Mouse (Mus musculus) neural tube, embryonic 15.5 days (tissue): ENCODE measurements at regions not wholly inside any gene's neighbourhood (a gene's known extent, or its start where the extent isn't known, plus 50 kb on each side); places are given as distances from the start of the nearest gene placed in this dataset.

Source experiments
- ATAC-seq: fragments of 200-750 bp; cut with Nextera tagmentation; 2 replicates; pipeline ENCODE4 v1.8.0; 2017; ENCODE audit warnings: mild to moderate bottlenecking, moderate TSS enrichment, moderate library complexity; ENCODE audit not compliant: low FRiP score
- H3K27ac ChIP-seq: fragments of 300-500 bp; sonication (generic); replicated peaks from 2 replicates; pipeline ENCODE4 v1.5.1; 2015; ENCODE audit warnings: mild to moderate bottlenecking, inconsistent platforms
- H3K27me3 ChIP-seq: fragments of 300-500 bp; sonication (generic); replicated peaks from 2 replicates; pipeline ENCODE4 v1.6.1; 2015; ENCODE audit warnings: inconsistent platforms
- H3K36me3 ChIP-seq: fragments of 300-500 bp; sonication (generic); 2 replicates; pipeline ENCODE4 v1.6.1; 2015; ENCODE audit warnings: inconsistent platforms
- H3K4me1 ChIP-seq: fragments of 300-500 bp; sonication (generic); 2 replicates; pipeline ENCODE4 v1.6.1; 2015; ENCODE audit warnings: inconsistent platforms
- H3K4me2 ChIP-seq: fragments of 300-500 bp; sonication (generic); 2 replicates; pipeline ENCODE4 v1.6.1; 2015; ENCODE audit warnings: inconsistent platforms, mild to moderate bottlenecking, moderate library complexity
- H3K4me3 ChIP-seq: fragments of 300-500 bp; sonication (generic); replicated peaks from 2 replicates; pipeline ENCODE4 v1.5.1; 2015; ENCODE audit warnings: mild to moderate bottlenecking, inconsistent platforms
- H3K9ac ChIP-seq: fragments of 300-500 bp; sonication (generic); replicated peaks from 2 replicates; pipeline ENCODE4 v1.6.1; 2015; ENCODE audit warnings: mild to moderate bottlenecking, inconsistent platforms
- H3K9me3 ChIP-seq: fragments of 300-500 bp; sonication (generic); replicated peaks from 2 replicates; pipeline ENCODE4 v1.6.1; 2016; ENCODE audit warnings: inconsistent platforms
- WGBS: fragments of 180-500 bp; shearing (Covaris S2); methylation state at CpG from one replicate; pipeline ENCODE4 v1.1.7; 2015; ENCODE audit warnings: mixed read lengths; 5-methylcytosine and 5-hydroxymethylcytosine counted together

DNA sequence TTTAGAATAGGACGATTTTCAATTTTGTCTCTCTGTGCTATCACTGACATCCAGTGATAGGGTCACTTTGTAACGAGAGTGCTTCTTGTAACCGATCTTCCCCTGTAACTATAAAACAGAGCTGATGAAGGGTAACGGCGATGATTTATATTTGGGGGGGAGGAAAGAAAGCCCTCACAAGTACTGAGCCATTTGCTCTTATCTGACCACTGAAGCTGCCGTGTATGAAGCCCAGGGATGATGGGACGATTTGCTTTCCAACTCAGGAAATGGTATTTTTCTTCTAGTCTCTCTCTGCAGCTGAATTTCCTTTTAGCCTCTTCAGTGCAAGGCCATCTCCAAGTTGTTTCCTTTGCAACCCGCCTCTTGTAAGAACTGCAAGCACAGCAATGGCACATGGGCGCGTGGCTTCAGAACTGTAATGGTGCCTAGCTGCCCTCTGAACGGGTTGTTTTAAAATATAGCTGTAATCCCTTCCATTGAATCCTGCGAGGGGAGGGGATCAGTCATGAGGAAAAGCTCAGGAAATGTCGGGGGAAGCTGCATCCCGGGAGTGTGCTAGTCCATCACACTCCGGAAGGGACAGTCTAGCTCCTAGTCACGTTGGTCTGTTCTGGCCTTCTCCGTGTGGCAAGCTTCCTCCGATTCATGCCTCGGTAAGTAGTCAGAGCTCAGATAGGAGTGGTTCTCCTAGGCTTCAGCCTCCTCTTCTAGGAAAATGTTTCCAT is 194.1 kb downstream of the Gm13691 start:
- Histone ChIP-seq H3K27me3 (no peaks in the 10 kb centered on the region), H3K4me3 (no peak overlapping the region), H3K4me2 (0 out of 2 replicates have a peak overlapping the region, but pooled peaks have one; percentile 4), H3K36me3 (no peaks in the 10 kb centered on the region), H3K9me3 (no peaks in the 10 kb centered on the region), H3K9ac (no peak overlapping the region), H3K27ac (no peak overlapping the region; the same call in 1 of the 2 replicates), H3K4me1 (peaks cover 9% of the 10 kb centered on the region; the same call in 1 of the 2 replicates)
- ATAC-seq = 0 out of 2 replicates have a peak, but pooled peaks have one; percentile 8
- WGBS = 80% methylated on average over 19 of the region's 19 CpGs

DNA sequence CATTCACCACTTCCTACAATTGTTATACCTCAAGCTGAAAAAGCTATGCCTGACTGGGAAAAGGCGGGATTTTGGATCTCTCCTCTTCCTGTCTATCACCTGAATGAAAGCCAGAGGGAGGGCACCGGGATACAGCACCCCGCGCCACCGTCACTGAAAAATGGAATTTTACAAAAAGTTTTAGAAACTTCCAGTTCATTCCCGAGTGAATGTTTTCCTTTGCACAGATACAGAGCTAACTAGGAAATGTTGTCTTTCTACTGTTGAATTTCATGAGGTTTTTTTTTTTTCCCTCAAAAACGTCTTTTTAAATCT is 194.6 kb downstream of the Gm13691 start:
- Histone ChIP-seq H3K9ac (no peak overlapping the region), H3K4me3 (no peak overlapping the region), H3K4me1 (peaks cover 9% of the 10 kb centered on the region; the same call in 1 of the 2 replicates), H3K4me2 (no peak overlapping the region), H3K36me3 (no peaks in the 10 kb centered on the region), H3K9me3 (no peaks in the 10 kb centered on the region), H3K27ac (no peak overlapping the region), H3K27me3 (no peaks in the 10 kb centered on the region)
- no peak for ATAC-seq
- WGBS = 87% methylated on average over 7 of the region's 7 CpGs

DNA sequence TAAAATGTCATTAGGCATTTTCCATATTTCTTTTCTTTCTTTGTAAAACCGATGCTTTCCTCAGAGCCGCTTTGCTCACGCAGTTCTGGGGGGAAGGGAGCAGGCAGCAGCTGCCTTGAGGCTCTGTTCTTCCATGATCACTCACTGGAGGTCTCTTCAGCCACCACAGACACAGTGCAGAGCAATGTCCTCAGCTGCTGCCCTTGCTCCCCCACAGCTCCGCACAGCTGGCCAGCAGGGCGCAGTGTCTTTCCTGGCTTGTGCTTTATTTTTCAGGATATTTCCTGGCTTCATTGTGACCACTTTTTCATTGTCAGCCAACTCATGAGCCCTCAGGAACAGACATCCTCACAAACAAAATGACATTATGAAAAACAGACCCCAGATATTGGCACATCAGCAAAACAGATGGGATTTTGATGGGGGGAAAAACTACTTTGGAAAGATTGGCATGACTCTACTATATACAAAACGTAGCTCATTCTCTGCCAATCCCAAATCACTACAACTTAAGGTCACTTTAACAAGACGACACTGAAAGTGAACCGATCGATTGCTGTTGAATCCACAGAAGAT is 195.9 kb downstream of the Gm13691 start:
- no peak overlapping the region for H3K9ac ChIP-seq
- 48% methylated on average over 9 of the region's 9 CpGs for WGBS
- H3K36me3 ChIP-seq = no peaks in the 10 kb centered on the region
- ATAC-seq = peak; percentile 57; the same call in 1 of the 2 replicates
- H3K4me3 ChIP-seq = no peak overlapping the region
- no peaks in the 10 kb centered on the region for H3K27me3 ChIP-seq
- H3K4me1 ChIP-seq = peaks cover 9% of the 10 kb centered on the region; the same call in 1 of the 2 replicates
- no peak overlapping the region for H3K27ac ChIP-seq
- no peaks in the 10 kb centered on the region for H3K9me3 ChIP-seq
- H3K4me2 ChIP-seq = no peak overlapping the region

DNA sequence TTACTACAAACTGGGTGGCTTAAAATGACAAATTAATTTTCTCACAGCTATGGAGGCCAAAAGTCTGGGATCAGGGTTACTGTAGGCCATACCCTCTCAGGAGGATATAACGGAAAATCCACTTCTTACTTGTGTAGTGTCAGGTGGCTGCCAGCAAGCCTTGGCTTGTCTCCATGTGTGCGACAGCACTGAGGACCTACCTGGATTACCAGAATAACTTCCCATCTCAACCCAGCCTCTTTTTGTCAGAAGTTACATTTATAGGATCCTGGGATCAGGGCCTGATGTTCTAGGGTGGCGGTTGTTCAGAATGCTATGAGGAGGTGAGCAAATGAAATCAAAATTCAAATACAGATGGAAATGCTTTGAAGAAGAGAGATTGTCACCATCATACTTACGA is 197.1 kb downstream of the Gm13691 start:
- Histone ChIP-seq H3K9me3 (no peaks in the 10 kb centered on the region), H3K36me3 (no peaks in the 10 kb centered on the region), H3K27ac (no peak overlapping the region), H3K4me3 (no peak overlapping the region), H3K27me3 (no peaks in the 10 kb centered on the region), H3K4me1 (peaks cover 9% of the 10 kb centered on the region; the same call in 1 of the 2 replicates), H3K9ac (no peak overlapping the region), H3K4me2 (no peak overlapping the region)
- ATAC-seq = no peak
- 92% methylated on average over 4 of the region's 4 CpGs for WGBS

DNA sequence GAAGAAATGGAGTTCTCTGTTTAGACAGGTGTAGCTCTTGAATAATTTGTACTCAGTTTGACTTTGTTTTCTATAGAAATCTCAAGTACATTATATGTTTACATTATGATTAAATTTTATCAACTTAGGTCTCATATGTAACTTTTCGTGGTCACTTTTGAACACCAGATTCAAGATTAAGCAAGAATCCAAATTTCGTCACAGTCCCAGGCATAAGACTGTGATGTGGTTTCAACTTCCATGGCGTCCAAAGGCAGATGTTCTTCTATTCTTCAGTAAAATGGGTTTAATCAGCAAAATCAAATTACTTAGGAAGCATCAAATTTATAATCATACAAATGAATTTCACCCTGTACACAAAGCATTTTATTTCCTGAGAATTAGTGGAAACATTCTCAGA is 198.9 kb downstream of the Gm13691 start:
- Histone ChIP-seq H3K27me3 (no peaks in the 10 kb centered on the region), H3K9me3 (no peaks in the 10 kb centered on the region), H3K36me3 (no peaks in the 10 kb centered on the region), H3K4me1 (peaks cover 6% of the 10 kb centered on the region; the same call in 1 of the 2 replicates), H3K27ac (no peak overlapping the region), H3K4me3 (no peak overlapping the region), H3K9ac (no peak overlapping the region), H3K4me2 (no peak overlapping the region)
- no peak for ATAC-seq
- 89% methylated on average over 3 of the region's 3 CpGs for WGBS

DNA sequence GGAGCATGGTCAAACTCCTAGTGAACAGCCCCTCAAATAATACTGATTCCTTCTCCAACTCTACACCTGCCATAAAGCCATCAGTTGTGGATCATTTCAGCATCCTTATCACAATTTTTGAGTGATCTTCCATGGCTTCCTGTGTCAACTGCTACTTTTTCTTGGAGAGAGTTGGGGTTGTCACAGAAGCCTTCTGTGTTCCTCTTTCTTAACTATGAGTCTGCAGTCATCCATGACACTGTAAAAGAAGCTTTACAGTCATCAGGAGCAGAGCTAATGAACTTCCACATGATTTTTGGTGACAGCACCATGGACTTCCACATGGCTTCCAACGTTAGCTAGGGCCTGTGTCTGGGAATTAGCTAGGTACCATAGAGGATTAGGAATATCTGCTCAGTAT is 208.1 kb downstream of the Calcrl start:
- ATAC-seq = no peak
- no peaks in the 10 kb centered on the region for H3K9me3 ChIP-seq
- no peak overlapping the region for H3K9ac ChIP-seq
- H3K4me2 ChIP-seq = no peak overlapping the region
- H3K27me3 ChIP-seq = no peaks in the 10 kb centered on the region
- H3K4me3 ChIP-seq = no peak overlapping the region
- H3K4me1 ChIP-seq = no peaks in the 10 kb centered on the region
- 83% methylated on average over 1 of the region's 1 CpGs for WGBS
- no peaks in the 10 kb centered on the region for H3K36me3 ChIP-seq
- H3K27ac ChIP-seq = no peak overlapping the region

DNA sequence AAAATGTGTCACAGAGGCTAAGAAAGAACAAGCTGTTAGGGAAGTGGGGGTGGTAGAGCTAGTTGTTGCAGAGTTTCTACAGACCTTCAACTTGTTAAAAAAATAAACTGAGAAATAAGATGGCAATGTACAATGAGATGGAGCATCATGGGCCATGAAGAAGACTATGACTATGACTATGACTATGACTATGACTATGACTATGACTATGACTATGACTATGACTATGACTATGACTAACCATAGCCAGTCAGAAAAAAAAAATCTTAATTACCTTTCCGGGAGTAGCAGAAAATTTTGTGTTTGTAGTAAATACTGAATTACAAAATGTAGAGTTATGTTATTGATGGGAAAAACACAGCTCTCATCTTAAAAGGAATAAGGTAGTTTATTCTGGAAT is 203.2 kb downstream of the Calcrl start:
- Histone ChIP-seq H3K27me3 (no peaks in the 10 kb centered on the region), H3K4me3 (no peak overlapping the region), H3K9me3 (no peaks in the 10 kb centered on the region), H3K4me1 (no peaks in the 10 kb centered on the region), H3K9ac (no peak overlapping the region), H3K27ac (no peak overlapping the region), H3K4me2 (no peak overlapping the region), H3K36me3 (no peaks in the 10 kb centered on the region)
- no peak for ATAC-seq
- 92% methylated on average over 1 of the region's 1 CpGs for WGBS

DNA sequence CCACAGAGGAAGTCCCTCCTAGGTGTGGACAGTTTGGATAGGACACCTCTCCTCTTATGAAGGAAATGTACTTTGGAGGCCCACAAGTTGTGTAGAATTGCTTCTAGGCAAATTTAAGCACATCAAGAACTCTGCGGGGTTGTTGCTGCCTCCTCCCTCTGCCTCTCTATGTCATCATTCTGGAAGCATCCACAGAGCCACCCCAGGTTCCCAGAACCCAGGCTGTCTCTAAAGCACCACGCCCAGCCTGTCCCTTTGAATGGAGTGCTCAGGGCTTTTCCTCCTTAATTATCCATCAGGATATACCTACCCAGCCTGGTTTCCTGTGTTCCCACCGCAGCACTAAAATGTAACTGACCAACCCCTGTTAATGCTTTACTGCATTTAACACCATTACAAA is 195.4 kb downstream of the Calcrl start:
- no peak overlapping the region for H3K4me2 ChIP-seq
- H3K27me3 ChIP-seq = no peaks in the 10 kb centered on the region
- H3K4me3 ChIP-seq = no peak overlapping the region
- 80% methylated on average over 3 of the region's 3 CpGs for WGBS
- H3K36me3 ChIP-seq = no peaks in the 10 kb centered on the region
- H3K9ac ChIP-seq = no peak overlapping the region
- no peak overlapping the region for H3K27ac ChIP-seq
- H3K9me3 ChIP-seq = no peaks in the 10 kb centered on the region
- no peaks in the 10 kb centered on the region for H3K4me1 ChIP-seq
- no peak for ATAC-seq

DNA sequence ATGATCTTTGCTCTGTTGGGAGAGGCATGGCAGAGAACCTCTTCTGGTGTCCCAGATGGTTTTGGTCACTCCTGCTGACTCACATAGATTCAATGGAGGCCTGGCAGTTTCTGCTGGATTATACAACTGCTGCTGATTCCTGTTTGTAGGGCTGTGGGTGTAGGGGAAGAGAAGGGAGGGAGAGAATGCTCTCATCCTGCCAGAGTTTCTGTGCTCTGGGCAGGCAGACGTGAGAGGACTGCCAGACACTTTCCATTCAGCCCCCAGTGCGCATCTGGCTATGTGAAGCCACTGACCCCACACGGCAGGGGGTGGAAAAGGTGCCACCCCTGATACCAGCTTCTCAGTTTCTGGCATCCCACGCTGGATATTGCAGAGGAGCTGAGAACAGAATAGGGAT is 189.6 kb downstream of the Calcrl start:
- Histone ChIP-seq H3K4me3 (no peak overlapping the region), H3K36me3 (no peaks in the 10 kb centered on the region), H3K27ac (no peak overlapping the region), H3K27me3 (no peaks in the 10 kb centered on the region), H3K9me3 (no peaks in the 10 kb centered on the region), H3K4me2 (no peak overlapping the region), H3K4me1 (no peaks in the 10 kb centered on the region), H3K9ac (no peak overlapping the region)
- no peak for ATAC-seq
- WGBS = 81% methylated on average over 4 of the region's 4 CpGs

DNA sequence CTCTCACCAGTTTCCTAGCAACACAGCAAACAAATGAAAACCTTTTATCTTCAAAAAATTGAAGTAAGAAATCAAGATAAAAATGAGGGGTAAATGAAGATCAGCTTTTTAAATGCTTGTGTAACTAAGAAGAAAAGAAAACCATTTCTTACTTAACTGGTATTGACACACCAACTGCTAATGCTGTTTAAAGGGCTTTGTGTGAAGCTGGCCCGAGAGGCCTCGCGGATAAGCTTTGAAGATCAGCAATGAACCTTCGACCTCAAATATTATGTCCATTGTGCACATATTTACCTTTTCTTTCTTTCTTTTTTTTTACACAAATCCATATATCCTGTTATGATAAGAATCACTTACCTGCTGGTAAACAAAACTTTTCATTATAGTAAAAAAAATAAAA is 184.0 kb downstream of the Calcrl start:
- H3K4me2 ChIP-seq = no peak overlapping the region
- no peaks in the 10 kb centered on the region for H3K9me3 ChIP-seq
- ATAC-seq = no peak
- WGBS = 39% methylated on average over 4 of the region's 4 CpGs
- H3K27ac ChIP-seq = no peak overlapping the region
- H3K36me3 ChIP-seq = no peaks in the 10 kb centered on the region
- no peaks in the 10 kb centered on the region for H3K27me3 ChIP-seq
- H3K4me3 ChIP-seq = no peak overlapping the region
- peaks cover 5% of the 10 kb centered on the region; the same call in 1 of the 2 replicates for H3K4me1 ChIP-seq
- no peak overlapping the region for H3K9ac ChIP-seq

DNA sequence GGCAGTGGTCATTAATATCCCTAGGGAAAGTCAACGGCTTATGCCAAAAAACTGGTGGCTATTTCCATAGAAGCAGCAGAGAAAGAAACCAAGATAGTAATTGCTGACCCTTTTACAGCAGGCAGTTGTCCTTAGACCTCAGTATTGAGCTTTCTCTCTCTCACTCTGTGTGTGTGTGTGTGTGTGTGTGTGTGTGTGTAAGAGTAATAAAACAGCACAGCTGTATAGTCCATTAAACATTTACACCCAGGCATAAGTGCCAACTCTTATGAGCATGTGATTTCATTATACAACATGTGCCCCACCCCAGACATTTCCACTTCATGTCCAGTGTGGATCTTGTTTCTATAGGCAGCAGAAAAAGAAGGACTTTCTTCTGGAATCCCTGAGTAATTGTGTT is 183.2 kb downstream of the Calcrl start:
- ATAC-seq = peak; percentile 41; the same call in 1 of the 2 replicates
- no peaks in the 10 kb centered on the region for H3K27me3 ChIP-seq
- no peak overlapping the region for H3K9ac ChIP-seq
- H3K4me2 ChIP-seq = no peak overlapping the region
- H3K9me3 ChIP-seq = no peaks in the 10 kb centered on the region
- 8% methylated on average over 1 of the region's 1 CpGs for WGBS
- no peak overlapping the region for H3K4me3 ChIP-seq
- H3K4me1 ChIP-seq = peaks cover 5% of the 10 kb centered on the region; the same call in 1 of the 2 replicates
- H3K27ac ChIP-seq = no peak overlapping the region
- no peaks in the 10 kb centered on the region for H3K36me3 ChIP-seq

DNA sequence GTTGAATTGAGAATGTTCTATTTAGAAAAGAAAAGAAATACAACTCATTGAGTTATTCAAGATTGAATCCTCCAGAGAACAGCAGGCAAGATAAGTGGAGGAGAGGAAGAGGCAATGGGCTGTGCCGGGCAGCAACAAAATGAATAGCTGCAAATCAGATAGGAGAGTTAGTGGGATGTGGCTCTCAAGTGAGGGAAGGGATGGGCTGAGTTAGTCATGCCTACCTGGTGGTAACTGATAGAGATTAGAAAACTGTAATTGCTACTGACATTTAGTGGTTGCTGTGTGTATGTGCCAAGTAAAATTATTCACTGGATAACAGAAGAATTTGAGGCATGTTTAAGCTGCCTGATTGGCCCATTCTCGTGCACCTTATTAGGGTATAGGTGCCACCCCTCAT is 179.3 kb downstream of the Calcrl start:
- H3K4me1 ChIP-seq = peaks cover 5% of the 10 kb centered on the region; the same call in 1 of the 2 replicates
- H3K27me3 ChIP-seq = no peaks in the 10 kb centered on the region
- H3K4me3 ChIP-seq = no peak overlapping the region
- no peaks in the 10 kb centered on the region for H3K36me3 ChIP-seq
- ATAC-seq = no peak
- H3K27ac ChIP-seq = no peak overlapping the region
- H3K4me2 ChIP-seq = no peak overlapping the region
- no peak overlapping the region for H3K9ac ChIP-seq
- WGBS = 78% methylated on average over 2 of the region's 2 CpGs
- H3K9me3 ChIP-seq = no peaks in the 10 kb centered on the region
